ENCODE assay signal across 10 mouse cellular contexts in genomic region chr3:85814241-85814640, GRCm38 (mm10). TPM values are rescaled to one million over a fixed set of nuclear protein-coding genes. Genes with fewer than 3 reads are reported as not detected.
A peak's percentile ranks its signal among the peaks of the same experiment; 100 is the strongest.
DNase-seq lines count a peak whose midpoint lies in the region; ATAC-seq and TF ChIP-seq lines count a peak whose summit lies in the region.
"Had no signal": no experiment of that assay in that cellular context is flagged by ENCODE, and none has a peak within 500 bp of the region (broad histone marks: within the 10 kb centered on the region; RNA-seq: fewer than 3 reads in every experiment).

No protein-coding gene starts in this region.

- peak overlapping the region; percentile 70 for H3K27ac ChIP-seq in heart, adult 2 months
- H3K27ac ChIP-seq in embryonic fibroblast, embryonic 13.5 days (ENCODE audit: insufficient read depth, low read length) = peak overlapping the region; percentile 86
- H3K27ac ChIP-seq in intestine, embryonic 16.5 days (ENCODE audit: low read length) = no peak overlapping the region
- H3K27ac ChIP-seq: limb, embryonic 12.5 days had no signal

- H3K9ac ChIP-seq in heart, adult 2 months (ENCODE audit: low read depth, low read length) = no peak overlapping the region
- H3K9ac ChIP-seq in intestine, embryonic 16.5 days (ENCODE audit: low read depth, low read length) = no peak overlapping the region
- H3K9ac ChIP-seq: limb, embryonic 12.5 days had no signal

- ATAC-seq in intestine, embryonic 16.5 days = no peak

- TF ChIP-seq EP300 in heart, adult 2 months (IDR thresholded peaks at IDR 0.05; ENCODE audit: insufficient read depth, low read depth, low read length) = no peak

- 41% methylated on average over 7 of the region's 7 CpGs for WGBS in heart, adult 2 months
- WGBS in lung, adult 2 months = 46% methylated on average over 7 of the region's 7 CpGs
- WGBS in intestine, embryonic 16.5 days = 45% methylated on average over 7 of the region's 7 CpGs

- peaks cover 8% of the 10 kb centered on the region for H3K36me3 ChIP-seq in heart, adult 2 months (ENCODE audit: control insufficient read depth, insufficient read depth, low read length)
- H3K36me3 ChIP-seq in intestine, embryonic 16.5 days (ENCODE audit: control insufficient read depth, insufficient read depth, low read length) = no peaks in the 10 kb centered on the region
- H3K36me3 ChIP-seq: limb, embryonic 12.5 days had no signal

- no peaks in the 10 kb centered on the region; the same call in 1 of the 2 replicates for H3K79me2 ChIP-seq in heart, adult 2 months (replicated peaks; ENCODE audit: control insufficient read depth, insufficient read depth, low read length)

- no peak overlapping the region for H3K4me2 ChIP-seq in intestine, embryonic 16.5 days (ENCODE audit: low read depth, low read length)
- H3K4me2 ChIP-seq: limb, embryonic 12.5 days had no signal

- peaks cover 3% of the 10 kb centered on the region for H3K4me1 ChIP-seq in heart, adult 2 months (ENCODE audit: control insufficient read depth, insufficient read depth, low read length)
- H3K4me1 ChIP-seq in embryonic fibroblast, embryonic 13.5 days (ENCODE audit: control insufficient read depth, insufficient read depth, low read length) = peaks cover 6% of the 10 kb centered on the region
- H3K4me1 ChIP-seq in lung, adult 2 months (ENCODE audit: control insufficient read depth, insufficient read depth, low read length) = peaks cover 4% of the 10 kb centered on the region; the same call in 1 of the 2 replicates
- 0 out of 2 replicates have a peak, but pooled peaks cover 4% of the 10 kb centered on the region for H3K4me1 ChIP-seq in intestine, embryonic 16.5 days (ENCODE audit: control insufficient read depth, insufficient read depth, low read length)

- DNase-seq in heart, adult 2 months = peak in 1 of 2 experiments; percentile 43
- DNase-seq in heart, postnatal 25 days (ENCODE audit: low spot score) = no peak
- DNase-seq in 3T3-L1 (ENCODE audit: low read depth, low spot score) = peak; percentile 92
- DNase-seq in lung, adult 2 months = peak; percentile 42
- DNase-seq in T-cell, adult 2 months (ENCODE audit: low spot score) = no peak
- no peak for DNase-seq in thymus, postnatal 36 days

- TF ChIP-seq CTCF in heart, adult 2 months (IDR thresholded peaks at IDR 0.05) = no peak
- no peak for TF ChIP-seq CTCF in embryonic fibroblast, embryonic 13.5 days (IDR thresholded peaks at IDR 0.05; ENCODE audit: borderline replicate concordance, insufficient read depth, low read length)
- TF ChIP-seq CTCF in lung, adult 2 months (IDR thresholded peaks at IDR 0.05; ENCODE audit: insufficient read depth, low read length) = no peak

- no peaks in the 10 kb centered on the region for H3K9me3 ChIP-seq in intestine, embryonic 16.5 days (ENCODE audit: control insufficient read depth, low read length)
- H3K9me3 ChIP-seq: limb, embryonic 12.5 days had no signal

- intact Hi-C loops in heart, adult 2 months (cut with DNase I) = loop anchor here (5.0 kb wide), 1 partner anchor 73 kb away; the partner anchor contains the start of genes Glt28d2 and Gm37240
- intact Hi-C loops in heart, postnatal 25 days (cut with DNase I) = loop anchor here (10.0 kb wide), 1 partner anchor 219 kb away; no protein-coding TSS in a partner anchor

- H3K27me3 ChIP-seq in heart, adult 2 months (ENCODE audit: control insufficient read depth, insufficient read depth, low read length) = no peaks in the 10 kb centered on the region
- no peaks in the 10 kb centered on the region for H3K27me3 ChIP-seq in intestine, embryonic 16.5 days (replicated peaks; ENCODE audit: control insufficient read depth, insufficient read depth, low read length)
- H3K27me3 ChIP-seq: CH12.LX; limb, embryonic 12.5 days had no signal

- TF ChIP-seq POLR2A in heart, adult 2 months (IDR thresholded peaks at IDR 0.05; ENCODE audit: insufficient read depth, low read depth, low read length) = no peak
- no peak for TF ChIP-seq POLR2A in embryonic fibroblast, embryonic 13.5 days (IDR thresholded peaks at IDR 0.05; ENCODE audit: low read depth, low read length)
- no peak for TF ChIP-seq POLR2A in lung, adult 2 months (IDR thresholded peaks at IDR 0.05; ENCODE audit: borderline replicate concordance, extremely low read depth, low read depth, low read length)

- H3K4me3 ChIP-seq in heart, adult 2 months = no peak overlapping the region
- H3K4me3 ChIP-seq in embryonic fibroblast, embryonic 13.5 days (ENCODE audit: insufficient read depth, low read length) = no peak overlapping the region
- H3K4me3 ChIP-seq in lung, adult 2 months (replicated peaks; ENCODE audit: extremely low read depth, low read depth, low read length) = no peak overlapping the region
- no peak overlapping the region for H3K4me3 ChIP-seq in intestine, embryonic 16.5 days (ENCODE audit: low read length)
- H3K4me3 ChIP-seq: limb, embryonic 12.5 days had no signal

RNA-seq across cellular contexts. Expression of gene Fam160a1, which starts 2.9 kb away (rescaled TPM):
- 10 to 100 TPM; 47.0 to 68.1 TPM for total RNA-seq in heart, adult 2 months (2021)
- polyA plus RNA-seq in heart, adult 2 months (2012; rRNA removed) = 25.0 and 38.7 TPM in 2 replicates
- 10 to 100 TPM; 55.9 to 58.9 TPM for total RNA-seq in heart, postnatal 25 days (2021)
- 3.4 and 4.7 TPM in 2 replicates for polyA plus RNA-seq in embryonic fibroblast, embryonic 13.5 days (2011; ENCODE audit: insufficient read length, low read depth, missing spikeins)
- polyA plus RNA-seq in lung, adult 2 months (2012; rRNA removed) = 9.8 and 14.0 TPM in 2 replicates
- 3.5 and 3.8 TPM in 2 replicates for polyA plus RNA-seq in intestine, embryonic 16.5 days (2015; fragmentation: Nextera tagmentation; extraction: Ambion mirVana)

Comparison
In these comparisons a context has a peak if more than half of its experiments do, and no peak if none do; other contexts are left out.
1. DNase-seq: peak in 3T3-L1 (single experiment) and lung, adult 2 months (single experiment); none in heart, postnatal 25 days (single experiment), T-cell, adult 2 months (single experiment) and thymus, postnatal 36 days (0 of 2).